Mouse (Mus musculus) MEL (cell line): ENCODE results near the gene Serpinb6b. TPM values are rescaled to one million over a fixed set of nuclear protein-coding genes. Genes with fewer than 3 reads are reported as not detected.
A peak's percentile ranks its signal among the peaks of the same experiment; 100 is the strongest.

Experiments
- DNase-seq: peaks from one replicate; pipeline ENCODE4 v3.0.0; 2011; ENCODE audit warnings: low read depth, low spot score
- H3K27ac ChIP-seq: 2 replicates; pipeline ENCODE4 v1.5.1; 2012; ENCODE audit warnings: low read depth, mild to moderate bottlenecking, control low read depth, low read length, moderate library complexity; ENCODE audit not compliant: control insufficient read depth
- H3K27me3 ChIP-seq, 2 experiments: fragments of 150-350 bp in 1 of 2; sonication (generic) in 1 of 2; 2 replicates each; pipeline ENCODE4 v1.6.1; 2012; ENCODE audit warnings: low read length in 2 of 2, mild to moderate bottlenecking in 2 of 2, improper control_type of control experiment in 1 of 2, moderate library complexity in 1 of 2; ENCODE audit not compliant: insufficient read depth in 2 of 2, control insufficient read depth in 1 of 2
- H3K36me3 ChIP-seq, 2 experiments: 2 replicates each; pipeline ENCODE4 v1.6.1; 2012 to 2014; ENCODE audit warnings: low read length in 2 of 2, improper control_type of control experiment in 1 of 2, inconsistent platforms in 1 of 2, mild to moderate bottlenecking in 1 of 2; ENCODE audit not compliant: insufficient read depth in 2 of 2, control insufficient read depth in 1 of 2
- H3K4me1 ChIP-seq, 2 experiments: fragments of 150-350 bp in 1 of 2; sonication (generic) in 1 of 2; 2 replicates each; pipeline ENCODE4 v1.6.1; 2012; ENCODE audit warnings: low read length in 2 of 2, improper control_type of control experiment in 1 of 2, mild to moderate bottlenecking in 1 of 2; ENCODE audit not compliant: insufficient read depth in 2 of 2, control insufficient read depth in 1 of 2
- H3K4me3 ChIP-seq, 2 experiments: fragments of 150-350 bp in 1 of 2; sonication (generic) in 1 of 2; 2 replicates each; pipeline ENCODE4 v1.5.1; 2012; ENCODE audit warnings: low read depth in 2 of 2, low read length in 2 of 2, mild to moderate bottlenecking in 2 of 2, moderate library complexity in 2 of 2, control low read depth in 1 of 2, improper control_type of control experiment in 1 of 2; ENCODE audit not compliant: control insufficient read depth in 1 of 2, insufficient read depth in 1 of 2
- H3K79me2 ChIP-seq: 2 replicates; pipeline ENCODE4 v1.6.1; 2012; ENCODE audit warnings: mild to moderate bottlenecking, low read length, moderate library complexity; ENCODE audit not compliant: control insufficient read depth, poor library complexity, insufficient read depth
- H3K9ac ChIP-seq: 2 replicates; pipeline ENCODE4 v1.6.1; 2012; ENCODE audit warnings: low read depth, mild to moderate bottlenecking, control low read depth, low read length, moderate library complexity; ENCODE audit not compliant: control insufficient read depth, poor library complexity, severe bottlenecking
- H3K9me3 ChIP-seq: fragments of 150-350 bp; sonication (generic); replicated peaks from 2 replicates; pipeline ENCODE4 v1.6.1; 2012; ENCODE audit warnings: mild to moderate bottlenecking, low read length, improper control_type of control experiment, moderate library complexity; ENCODE audit not compliant: insufficient read depth
- CHD2 ChIP-seq: IDR thresholded peaks from 2 replicates; pipeline ENCODE4 v1.6.1; 2011; ENCODE audit warnings: low read length, improper control_type of control experiment
- CTCF ChIP-seq, 3 experiments: IDR thresholded peaks in 2 of 3; conservative IDR thresholded peaks in 1 of 3; 2 replicates each; pipeline ENCODE4 v1.5.1; 2011 to 2012; ENCODE audit warnings: low read length in 3 of 3, low read depth in 2 of 3, mild to moderate bottlenecking in 2 of 3, improper control_type of control experiment in 1 of 3, inconsistent platforms in 1 of 3, mixed read lengths in 1 of 3, moderate library complexity in 1 of 3; ENCODE audit not compliant: control insufficient read depth in 1 of 3, insufficient read depth in 1 of 3, poor library complexity in 1 of 3, severe bottlenecking in 1 of 3
- E2F4 ChIP-seq: IDR thresholded peaks from 2 replicates; pipeline ENCODE4 v1.6.1; 2011; ENCODE audit warnings: low read depth, low read length, improper control_type of control experiment, borderline replicate concordance
- ELF1 ChIP-seq: IDR thresholded peaks from 2 replicates; pipeline ENCODE4 v1.6.1; 2014; ENCODE audit warnings: low read depth, mild to moderate bottlenecking, inconsistent platforms, low read length, improper control_type of control experiment, moderate library complexity
- EP300 ChIP-seq, 2 experiments: IDR thresholded peaks; 2 replicates each; pipeline ENCODE4 v1.6.1; 2011; ENCODE audit warnings: improper control_type of control experiment in 2 of 2, low read length in 2 of 2, low read depth in 1 of 2, mild to moderate bottlenecking in 1 of 2
- ETS1 ChIP-seq: IDR thresholded peaks from 2 replicates; pipeline ENCODE4 v1.6.1; 2012; ENCODE audit warnings: low read depth, mild to moderate bottlenecking, inconsistent platforms, low read length, improper control_type of control experiment, moderate library complexity
- GABPA ChIP-seq: IDR thresholded peaks from 2 replicates; pipeline ENCODE4 v1.6.1; 2012; ENCODE audit warnings: low read depth, mild to moderate bottlenecking, inconsistent platforms, low read length, improper control_type of control experiment, moderate library complexity
- GATA1 ChIP-seq: IDR thresholded peaks from 2 replicates; pipeline ENCODE4 v1.6.1; 2011; ENCODE audit warnings: low read depth, low read length, improper control_type of control experiment
- JUND ChIP-seq: IDR thresholded peaks from 2 replicates; pipeline ENCODE4 v1.6.1; 2011; ENCODE audit warnings: low read depth, mild to moderate bottlenecking, improper control_type of control experiment, low read length
- MYB ChIP-seq: IDR thresholded peaks from 2 replicates; pipeline ENCODE4 v1.6.1; 2011; ENCODE audit warnings: mild to moderate bottlenecking, low read depth, low read length, improper control_type of control experiment
- NELFE ChIP-seq: IDR thresholded peaks from 2 replicates; pipeline ENCODE4 v1.6.1; 2011; ENCODE audit warnings: low read depth, low read length, improper control_type of control experiment
- POLR2AphosphoS5 ChIP-seq: IDR thresholded peaks from 2 replicates; pipeline ENCODE4 v1.6.1; 2012; ENCODE audit warnings: low read depth, borderline replicate concordance, mild to moderate bottlenecking, inconsistent platforms, low read length, moderate library complexity, mixed read lengths
- RAD21 ChIP-seq: IDR thresholded peaks from 2 replicates; pipeline ENCODE4 v1.6.1; 2011; ENCODE audit warnings: mild to moderate bottlenecking, low read depth, low read length, improper control_type of control experiment
- RCOR1 ChIP-seq: IDR thresholded peaks from 2 replicates; pipeline ENCODE4 v1.6.1; 2012; ENCODE audit warnings: low read depth, mild to moderate bottlenecking, inconsistent platforms, low read length, improper control_type of control experiment
- SIN3A ChIP-seq: IDR thresholded peaks from 2 replicates; pipeline ENCODE4 v1.6.1; 2012; ENCODE audit warnings: low read length, improper control_type of control experiment, inconsistent platforms
- SMC3 ChIP-seq: IDR thresholded peaks from 2 replicates; pipeline ENCODE4 v1.6.1; 2011; ENCODE audit warnings: low read depth, low read length, improper control_type of control experiment
- TAL1 ChIP-seq: IDR thresholded peaks from 2 replicates; pipeline ENCODE4 v1.6.1; 2012; ENCODE audit warnings: mild to moderate bottlenecking, inconsistent platforms, low read length, moderate library complexity, mixed read lengths
- TCF12 ChIP-seq: IDR thresholded peaks from 2 replicates; pipeline ENCODE4 v1.6.1; 2014; ENCODE audit warnings: low read depth, mild to moderate bottlenecking, inconsistent platforms, low read length, improper control_type of control experiment, moderate library complexity
- USF1 ChIP-seq: IDR thresholded peaks from 2 replicates; pipeline ENCODE4 v1.6.1; 2014; ENCODE audit warnings: low read depth, mild to moderate bottlenecking, inconsistent platforms, low read length, improper control_type of control experiment, moderate library complexity
- USF2 ChIP-seq, 2 experiments: IDR thresholded peaks; 2 replicates each; pipeline ENCODE4 v1.6.1; 2011 to 2012; ENCODE audit warnings: improper control_type of control experiment in 2 of 2, low read length in 2 of 2, borderline replicate concordance in 1 of 2, inconsistent platforms in 1 of 2, low read depth in 1 of 2, mild to moderate bottlenecking in 1 of 2; ENCODE audit not compliant: insufficient read depth in 1 of 2
- ZC3H11A ChIP-seq: IDR thresholded peaks from 2 replicates; pipeline ENCODE4 v1.6.1; 2012; ENCODE audit warnings: low read depth, mild to moderate bottlenecking, inconsistent platforms, low read length, improper control_type of control experiment
- ZNF384 ChIP-seq: IDR thresholded peaks from 2 replicates; pipeline ENCODE4 v1.6.1; 2012; ENCODE audit warnings: low read depth, mild to moderate bottlenecking, inconsistent platforms, low read length, improper control_type of control experiment
- polyA plus RNA-seq, 2 experiments: library from polyadenylated mRNA; stranded (reverse) in 1 of 2; unstranded in 1 of 2; fragments of >175 nt in 1 of 2; fragments of >200 nt in 1 of 2; gene quantifications; 2 replicates each; pipeline versions ENCODE4 v1.2.1 to v1.2.4; 2012; ENCODE audit warnings: low replicate concordance in 2 of 2, low read depth in 1 of 2; ENCODE audit not compliant: insufficient read length in 2 of 2, insufficient read depth in 1 of 2, missing spikeins in 1 of 2
- total RNA-seq: library from RNA; depleted of rRNA; stranded (reverse); fragments of 300-350 nt; gene quantifications from 2 replicates; pipeline ENCODE4 v1.2.3, GENCODE M21; 2012

The Serpinb6b gene
- total and polyA plus RNA-seq, 3 experiments = 0.27 to 1.2 TPM; not detected in 1

DNA sequence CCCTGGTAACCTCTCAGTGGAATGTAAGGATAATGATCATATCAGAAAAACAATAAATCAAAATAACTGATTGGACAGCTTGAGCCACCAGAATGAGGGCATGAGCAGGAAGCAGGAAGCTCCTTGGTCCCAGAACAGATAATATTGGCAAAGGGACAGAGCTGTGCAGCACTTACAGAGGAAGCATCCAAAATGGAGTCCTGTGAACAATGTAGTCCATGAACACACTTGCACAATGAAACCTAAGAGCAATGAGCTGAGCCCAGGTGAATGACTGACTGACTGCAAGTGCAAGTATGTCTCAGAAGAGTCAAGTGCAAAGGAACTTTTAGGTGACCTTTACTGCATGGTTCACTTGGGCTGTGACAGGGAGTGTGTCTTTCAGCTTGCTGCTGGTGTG is 2.2 kb downstream of the Serpinb6b start:
- H3K9ac ChIP-seq = no peak overlapping the region
- no peak overlapping the region for H3K27ac ChIP-seq
- no peaks in the 10 kb centered on the region for H3K9me3 ChIP-seq

GRCm38 (mm10) chr13:32968353-32968984 is 3.5 kb downstream of the Serpinb6b start:
- Histone ChIP-seq H3K27ac (no peak overlapping the region), H3K36me3 (peaks cover 0 to 16% of the 10 kb centered on the region in 2 experiments; a peak in 2 of 4 replicates), H3K4me1 (peaks cover 10 to 16% of the 10 kb centered on the region in 2 experiments), H3K79me2 (no peaks in the 10 kb centered on the region), H3K27me3 (no peaks in the 10 kb centered on the region), H3K9ac (no peak overlapping the region), H3K9me3 (no peaks in the 10 kb centered on the region), H3K4me3 (0 out of 4 replicates have a peak overlapping the region, but pooled peaks of 1 of the 2 experiments have one; percentile 22)
- peak; percentile 77 for DNase-seq
- TF ChIP-seq MYB (0 out of 2 replicates have a peak, but pooled peaks have one; percentile 34), SIN3A (no peak), EP300 (IDR thresholded peaks at IDR 0.05; ENCODE audit: low read depth in 1 of 2, low read length in 2 of 2) (peak; percentile 86 to 91), TCF12 (peak; percentile 92), TAL1 (peak; percentile 89), GATA1 (peak; percentile 86), RCOR1 (peak; percentile 62), USF1 (no peak), GABPA (no peak), NELFE (no peak), POLR2AphosphoS5 (no peak), ETS1 (peak; percentile 76)

More for the DNA sequence above, 2.2 kb downstream of the Serpinb6b start:
- no peaks in the 10 kb centered on the region for H3K79me2 ChIP-seq
- no peak for TF ChIP-seq JUND
- no peak for TF ChIP-seq CTCF (IDR thresholded peaks at IDR 0.05 in 2 of 3, conservative IDR thresholded peaks at IDR 0.05 in 1 of 3; ENCODE audit: control insufficient read depth in 1 of 3, insufficient read depth in 1 of 3, low read depth in 2 of 3, low read length in 3 of 3, poor library complexity in 1 of 3, severe bottlenecking in 1 of 3)
- no peak for TF ChIP-seq CHD2
- TF ChIP-seq E2F4 = no peak
- no peak for TF ChIP-seq SIN3A
- TF ChIP-seq ZC3H11A = no peak
- no peak for TF ChIP-seq ETS1
- TF ChIP-seq ELF1 = no peak
- TF ChIP-seq ZNF384 = no peak
- TF ChIP-seq EP300 (IDR thresholded peaks at IDR 0.05; ENCODE audit: low read depth in 1 of 2, low read length in 2 of 2) = no peak
- no peak for TF ChIP-seq USF1
- TF ChIP-seq USF2 (IDR thresholded peaks at IDR 0.05; ENCODE audit: borderline replicate concordance in 1 of 2, insufficient read depth in 1 of 2, low read depth in 1 of 2, low read length in 2 of 2) = no peak
- no peak for TF ChIP-seq RAD21
- TF ChIP-seq NELFE = no peak
- no peak for TF ChIP-seq SMC3
- TF ChIP-seq, all 39 proteins: peak for 0
- DNase-seq = no peak
- no peak overlapping the region for H3K4me3 ChIP-seq
- no peaks in the 10 kb centered on the region; a peak in 1 of 4 replicates for H3K27me3 ChIP-seq
- peaks cover 10 to 16% of the 10 kb centered on the region in 2 experiments for H3K4me1 ChIP-seq
- H3K36me3 ChIP-seq = peaks cover 0 to 16% of the 10 kb centered on the region in 2 experiments; a peak in 2 of 4 replicates
